Mouse (Mus musculus) MEL (cell line): Measurements from ENCODE around the gene Gm20388. TPM values are rescaled to one million over a fixed set of nuclear protein-coding genes. Genes with fewer than 3 reads are reported as not detected.

Experiments
- DNase-seq: peaks from one replicate; pipeline ENCODE4 v3.0.0; 2011; ENCODE audit warnings: low read depth, low spot score
- H3K27ac ChIP-seq: 2 replicates; pipeline ENCODE4 v1.5.1; 2012; ENCODE audit warnings: low read depth, mild to moderate bottlenecking, control low read depth, low read length, moderate library complexity; ENCODE audit not compliant: control insufficient read depth
- H3K27me3 ChIP-seq, 2 experiments: fragments of 150-350 bp in 1 of 2; sonication (generic) in 1 of 2; 2 replicates each; pipeline ENCODE4 v1.6.1; 2012; ENCODE audit warnings: low read length in 2 of 2, mild to moderate bottlenecking in 2 of 2, improper control_type of control experiment in 1 of 2, moderate library complexity in 1 of 2; ENCODE audit not compliant: insufficient read depth in 2 of 2, control insufficient read depth in 1 of 2
- H3K36me3 ChIP-seq, 2 experiments: 2 replicates each; pipeline ENCODE4 v1.6.1; 2012 to 2014; ENCODE audit warnings: low read length in 2 of 2, improper control_type of control experiment in 1 of 2, inconsistent platforms in 1 of 2, mild to moderate bottlenecking in 1 of 2; ENCODE audit not compliant: insufficient read depth in 2 of 2, control insufficient read depth in 1 of 2
- H3K4me1 ChIP-seq, 2 experiments: fragments of 150-350 bp in 1 of 2; sonication (generic) in 1 of 2; 2 replicates each; pipeline ENCODE4 v1.6.1; 2012; ENCODE audit warnings: low read length in 2 of 2, improper control_type of control experiment in 1 of 2, mild to moderate bottlenecking in 1 of 2; ENCODE audit not compliant: insufficient read depth in 2 of 2, control insufficient read depth in 1 of 2
- H3K4me3 ChIP-seq, 2 experiments: fragments of 150-350 bp in 1 of 2; sonication (generic) in 1 of 2; 2 replicates each; pipeline ENCODE4 v1.5.1; 2012; ENCODE audit warnings: low read depth in 2 of 2, low read length in 2 of 2, mild to moderate bottlenecking in 2 of 2, moderate library complexity in 2 of 2, control low read depth in 1 of 2, improper control_type of control experiment in 1 of 2; ENCODE audit not compliant: control insufficient read depth in 1 of 2, insufficient read depth in 1 of 2
- H3K79me2 ChIP-seq: 2 replicates; pipeline ENCODE4 v1.6.1; 2012; ENCODE audit warnings: mild to moderate bottlenecking, low read length, moderate library complexity; ENCODE audit not compliant: control insufficient read depth, poor library complexity, insufficient read depth
- H3K9ac ChIP-seq: 2 replicates; pipeline ENCODE4 v1.6.1; 2012; ENCODE audit warnings: low read depth, mild to moderate bottlenecking, control low read depth, low read length, moderate library complexity; ENCODE audit not compliant: control insufficient read depth, poor library complexity, severe bottlenecking
- H3K9me3 ChIP-seq: fragments of 150-350 bp; sonication (generic); replicated peaks from 2 replicates; pipeline ENCODE4 v1.6.1; 2012; ENCODE audit warnings: mild to moderate bottlenecking, low read length, improper control_type of control experiment, moderate library complexity; ENCODE audit not compliant: insufficient read depth
- CHD2 ChIP-seq: IDR thresholded peaks from 2 replicates; pipeline ENCODE4 v1.6.1; 2011; ENCODE audit warnings: low read length, improper control_type of control experiment
- ELF1 ChIP-seq: IDR thresholded peaks from 2 replicates; pipeline ENCODE4 v1.6.1; 2014; ENCODE audit warnings: low read depth, mild to moderate bottlenecking, inconsistent platforms, low read length, improper control_type of control experiment, moderate library complexity
- HCFC1 ChIP-seq: IDR thresholded peaks from 2 replicates; pipeline ENCODE4 v1.6.1; 2012; ENCODE audit warnings: low read depth, mild to moderate bottlenecking, inconsistent platforms, low read length, improper control_type of control experiment, moderate library complexity
- KAT2A ChIP-seq: conservative IDR thresholded peaks from 2 replicates; pipeline ENCODE4 v1.6.1; 2012; ENCODE audit warnings: low read depth, low read length, improper control_type of control experiment, inconsistent platforms
- MAX ChIP-seq: IDR thresholded peaks from 2 replicates; pipeline ENCODE4 v1.6.1; 2011; ENCODE audit warnings: low read length, improper control_type of control experiment
- MAZ ChIP-seq: IDR thresholded peaks from 2 replicates; pipeline ENCODE4 v1.6.1; 2012; ENCODE audit warnings: low read depth, mild to moderate bottlenecking, inconsistent platforms, low read length, improper control_type of control experiment
- MYC ChIP-seq: IDR thresholded peaks from 2 replicates; pipeline ENCODE4 v1.6.1; 2011; ENCODE audit warnings: low read depth, mild to moderate bottlenecking, low read length, improper control_type of control experiment, moderate library complexity
- NELFE ChIP-seq: IDR thresholded peaks from 2 replicates; pipeline ENCODE4 v1.6.1; 2011; ENCODE audit warnings: low read depth, low read length, improper control_type of control experiment
- POLR2A ChIP-seq, 2 experiments: IDR thresholded peaks; 2 replicates each; pipeline ENCODE4 v1.6.1; 2011 to 2012; ENCODE audit warnings: low read length in 2 of 2, mild to moderate bottlenecking in 2 of 2, control low read depth in 1 of 2, improper control_type of control experiment in 1 of 2, low read depth in 1 of 2, moderate library complexity in 1 of 2; ENCODE audit not compliant: control insufficient read depth in 1 of 2, insufficient read depth in 1 of 2, poor library complexity in 1 of 2
- POLR2AphosphoS2 ChIP-seq: IDR thresholded peaks from 2 replicates; pipeline ENCODE4 v1.6.1; 2011; ENCODE audit warnings: low read length, improper control_type of control experiment
- SIN3A ChIP-seq: IDR thresholded peaks from 2 replicates; pipeline ENCODE4 v1.6.1; 2012; ENCODE audit warnings: low read length, improper control_type of control experiment, inconsistent platforms
- SMC3 ChIP-seq: IDR thresholded peaks from 2 replicates; pipeline ENCODE4 v1.6.1; 2011; ENCODE audit warnings: low read depth, low read length, improper control_type of control experiment
- TBP ChIP-seq: IDR thresholded peaks from 2 replicates; pipeline ENCODE4 v1.8.0; 2011; ENCODE audit warnings: low read depth, low read length, improper control_type of control experiment
- ZMIZ1 ChIP-seq: IDR thresholded peaks from 2 replicates; pipeline ENCODE4 v1.6.1; 2012; ENCODE audit warnings: low read depth, mild to moderate bottlenecking, inconsistent platforms, low read length, improper control_type of control experiment, moderate library complexity
- ZNF384 ChIP-seq: IDR thresholded peaks from 2 replicates; pipeline ENCODE4 v1.6.1; 2012; ENCODE audit warnings: low read depth, mild to moderate bottlenecking, inconsistent platforms, low read length, improper control_type of control experiment
- polyA plus RNA-seq, 2 experiments: library from polyadenylated mRNA; stranded (reverse) in 1 of 2; unstranded in 1 of 2; fragments of >175 nt in 1 of 2; fragments of >200 nt in 1 of 2; gene quantifications; 2 replicates each; pipeline versions ENCODE4 v1.2.1 to v1.2.4; 2012; ENCODE audit warnings: low replicate concordance in 2 of 2, low read depth in 1 of 2; ENCODE audit not compliant: insufficient read length in 2 of 2, insufficient read depth in 1 of 2, missing spikeins in 1 of 2
- total RNA-seq: library from RNA; depleted of rRNA; stranded (reverse); fragments of 300-350 nt; gene quantifications from 2 replicates; pipeline ENCODE4 v1.2.3, GENCODE M21; 2012

The Gm20388 gene
- total and polyA plus RNA-seq, 3 experiments: 11.1 to 17.8 TPM; not detected in 1

GRCm38 (mm10) chr8:121113261-121113660 lies 1202.6 kb downstream of the Gm20388 start (continued):
- TF ChIP-seq MYC: 0 out of 2 replicates have a peak, but pooled peaks have one; percentile 19

GRCm38 (mm10) chr8:121115136-121115535 lies 1204.5 kb downstream of the Gm20388 start:
- peaks cover 0 to 10% of the 10 kb centered on the region in 2 experiments; a peak in 3 of 4 replicates for H3K36me3 ChIP-seq

GRCm38 (mm10) chr8:121115948-121116347 lies 1205.3 kb downstream of the Gm20388 start, which contains the start of gene Foxc2:
Foxc2 (plus strand) TSS chr8:121116171.
- H3K79me2 ChIP-seq: peaks cover 46% of the 10 kb centered on the region
- H3K36me3 ChIP-seq: peaks cover 0 to 8% of the 10 kb centered on the region in 2 experiments; a peak in 3 of 4 replicates
- peak within 1 kb of the TSS; percentile 64 for H3K9ac ChIP-seq
- H3K4me3 ChIP-seq: peak within 1 kb of the TSS; percentile 61 to 63
- H3K4me1 ChIP-seq: peaks cover 3 to 12% of the 10 kb centered on the region in 2 experiments; a peak in 3 of 4 replicates
- peak within 1 kb of the TSS; percentile 54 for H3K27ac ChIP-seq
- TF ChIP-seq MAX (no peak), KAT2A (no peak), SMC3 (no peak), HCFC1 (peak; percentile 63; the same call in 1 of the 2 replicates), ZNF384 (no peak), TBP (peak; percentile 91), ZMIZ1 (peak; percentile 62; the same call in 1 of the 2 replicates), POLR2A (IDR thresholded peaks at IDR 0.05; ENCODE audit: control insufficient read depth in 1 of 2, insufficient read depth in 1 of 2, low read depth in 1 of 2, low read length in 2 of 2, poor library complexity in 1 of 2) (peak in 1 of 2 experiments; percentile 89; a peak in 2 of 4 replicates), CHD2 (no peak), SIN3A (peak; percentile 86), NELFE (peak; percentile 73), MAZ (peak; percentile 64; the same call in 1 of the 2 replicates), ELF1 (0 out of 2 replicates have a peak, but pooled peaks have one; percentile 31), POLR2AphosphoS2 (peak; percentile 58; the same call in 1 of the 2 replicates)
- peak; percentile 92 for DNase-seq
- no peaks in the 10 kb centered on the region for H3K9me3 ChIP-seq
- H3K27me3 ChIP-seq: no peaks in the 10 kb centered on the region

More at GRCm38 (mm10) chr8:121115136-121115535, 1204.5 kb downstream of the Gm20388 start:
- peaks cover 3 to 13% of the 10 kb centered on the region in 2 experiments; a peak in 3 of 4 replicates for H3K4me1 ChIP-seq
- DNase-seq: no peak
- H3K27me3 ChIP-seq: no peaks in the 10 kb centered on the region
- H3K4me3 ChIP-seq: no peak overlapping the region
- no peak for TF ChIP-seq NELFE
- TF ChIP-seq, all 39 proteins: peak for 0
- H3K27ac ChIP-seq: no peak overlapping the region
- H3K79me2 ChIP-seq: peaks cover 38% of the 10 kb centered on the region
- no peak overlapping the region for H3K9ac ChIP-seq
- no peaks in the 10 kb centered on the region for H3K9me3 ChIP-seq
